Mouse (Mus musculus) embryonic stem cell, embryonic (primary cell): ENCODE measurements around the gene M6pr.

Source experiments
- CTCF ChIA-PET, 4 experiments: fragments of 300-600 bp in 2 of 4; fragments of 350-600 bp in 2 of 4; sonication (Branson Sonifier 250); formaldehyde crosslinking; loops; one replicate each; lab custom pipeline; 2022; ENCODE audit warnings: inconsistent platforms in 2 of 4; lab: Charles Lee
- POLR2A ChIA-PET, 4 experiments: fragments of 300-600 bp in 2 of 4; fragments of 350-600 bp in 2 of 4; sonication (Branson Sonifier 250); formaldehyde crosslinking; loops; one replicate each; lab custom pipeline; 2022; ENCODE audit warnings: antibody characterized with exemption in 4 of 4, inconsistent platforms in 1 of 4; lab: Charles Lee

The M6pr gene

GRCm38 (mm10) chr6:122293796-122294195, 14.7 kb upstream of the M6pr start:
- POLR2A ChIA-PET, result interaction anchor here in 1 of 4 experiments (0.8 kb wide), 1 partner anchor 47 kb away, joined by 6 read pairs; the partner anchor contains the start of gene Phc1
- CTCF ChIA-PET, result interaction anchor here in 2 of 4 experiments (0.6 to 1.8 kb wide), 3 partner anchors 11 to 148 kb away, joined by 4 to 8 read pairs (median 5); partner anchors contain the start of gene M6pr (in 1 of the 2)

GRCm38 (mm10) chr6:122294290-122294689, 14.2 kb upstream of the M6pr start:
- ChIA-PET POLR2A (no interaction called here), CTCF (no interaction called here)

- CTCF ChIA-PET, result no interaction called here
- POLR2A ChIA-PET, result interaction anchor here in 1 of 4 experiments (0.7 kb wide), 1 partner anchor 412 kb away, joined by 6 read pairs; no protein-coding TSS in a partner anchor
Measured at GRCm38 (mm10) chr6:122295242-122295641, 13.3 kb upstream of the M6pr start.

GRCm38 (mm10) chr6:122296918-122297278, 11.6 kb upstream of the M6pr start:
- CTCF ChIA-PET, result interaction anchor here in 3 of 4 experiments (1.2 to 1.9 kb wide), 7 partner anchors 11 to 736 kb away, joined by 3 to 11 read pairs (median 6); partner anchors contain the start of gene M6pr (in 2 of the 3)
- POLR2A ChIA-PET, result interaction anchor here (0.5 to 2.5 kb wide), 10 partner anchors 11 to 695 kb away, joined by 3 to 12 read pairs (median 6); partner anchors contain the start of genes M6pr (in 3 of the 4) and Phc1 (in 1 of the 4)

- ChIA-PET POLR2A (interaction anchor here (0.5 to 2.5 kb wide), 16 partner anchors 9 to 1475 kb away, joined by 3 to 12 read pairs (median 3); partner anchors contain the start of genes M6pr (in 3 of the 4), Aicda (in 1 of the 4), Atp6v1e1 (in 1 of the 4) and Phc1 (in 1 of the 4)), CTCF (interaction anchor here (0.6 to 1.9 kb wide), 11 partner anchors 8 to 736 kb away, joined by 3 to 11 read pairs (median 4); partner anchors contain the start of gene M6pr (in 3 of the 4))
Measured at GRCm38 (mm10) chr6:122297279-122298222, 11.0 kb upstream of the M6pr start.

GRCm38 (mm10) chr6:122298223-122298609, 10.3 kb upstream of the M6pr start:
- ChIA-PET POLR2A (interaction anchor here in 3 of 4 experiments (0.6 to 2.5 kb wide), 10 partner anchors 8 to 1476 kb away, joined by 3 to 12 read pairs (median 4); partner anchors contain the start of genes M6pr (in 2 of the 3), Atp6v1e1 (in 1 of the 3) and Phc1 (in 1 of the 3)), CTCF (interaction anchor here in 3 of 4 experiments (0.6 to 1.9 kb wide), 8 partner anchors 9 to 737 kb away, joined by 3 to 11 read pairs (median 6); partner anchors contain the start of gene M6pr (in 3 of the 3))

- ChIA-PET CTCF (interaction anchor here in 1 of 4 experiments (0.7 to 1.1 kb wide), 2 partner anchors 9 to 11 kb away, joined by 3 read pairs; partner anchors contain the start of gene M6pr), POLR2A (interaction anchor here in 3 of 4 experiments (0.6 to 1.4 kb wide), 4 partner anchors 8 to 42 kb away, joined by 3 to 6 read pairs (median 4); partner anchors contain the start of gene M6pr (in 1 of the 3))
Measured at GRCm38 (mm10) chr6:122299621-122300133, 8.8 kb upstream of the M6pr start.

GRCm38 (mm10) chr6:122302121-122302520, 6.4 kb upstream of the M6pr start:
- ChIA-PET CTCF (interaction anchor here in 1 of 4 experiments (0.7 kb wide), 1 partner anchor 830 kb away, joined by 3 read pairs; no protein-coding TSS in a partner anchor), POLR2A (no interaction called here)

- POLR2A ChIA-PET, result no interaction called here
- CTCF ChIA-PET, result interaction anchor here in 1 of 4 experiments (0.7 kb wide), 1 partner anchor 831 kb away, joined by 3 read pairs; no protein-coding TSS in a partner anchor
Measured at GRCm38 (mm10) chr6:122302661-122303060, 5.9 kb upstream of the M6pr start.

GRCm38 (mm10) chr6:122303526-122303925, 5.0 kb upstream of the M6pr start:
- POLR2A ChIA-PET, result interaction anchor here in 1 of 4 experiments (1.3 kb wide), 1 partner anchor 87 kb away, joined by 3 read pairs; no protein-coding TSS in a partner anchor
- CTCF ChIA-PET, result interaction anchor here in 1 of 4 experiments (1.2 kb wide), 1 partner anchor 63 kb away, joined by 3 read pairs; no protein-coding TSS in a partner anchor

- ChIA-PET CTCF (interaction anchor here (0.6 to 1.7 kb wide), 8 partner anchors 11 to 192 kb away, joined by 3 to 6 read pairs (median 3); no protein-coding TSS in a partner anchor), POLR2A (interaction anchor here in 2 of 4 experiments (0.7 to 1.8 kb wide), 7 partner anchors 10 to 87 kb away, joined by 3 to 7 read pairs (median 3); partner anchors contain the start of gene Phc1 (in 1 of the 2))
Measured at GRCm38 (mm10) chr6:122304355-122304754, 4.2 kb upstream of the M6pr start.

- POLR2A ChIA-PET, result interaction anchor here in 2 of 4 experiments (0.6 to 1.8 kb wide), 11 partner anchors 10 to 1522 kb away, joined by 3 to 7 read pairs (median 3); partner anchors contain the start of gene Phc1 (in 1 of the 2)
- CTCF ChIA-PET, result interaction anchor here (0.6 to 1.7 kb wide), 11 partner anchors 12 to 493 kb away, joined by 3 to 6 read pairs (median 3); no protein-coding TSS in a partner anchor
Measured at GRCm38 (mm10) chr6:122304790-122305555, 3.5 kb upstream of the M6pr start.

- POLR2A ChIA-PET, result interaction anchor here in 2 of 4 experiments (0.6 to 3.2 kb wide), 10 partner anchors 9 to 356 kb away, joined by 3 to 74 read pairs (median 4); partner anchors contain the start of gene Phc1 (in 1 of the 2)
- CTCF ChIA-PET, result interaction anchor here in 3 of 4 experiments (0.6 to 1.2 kb wide), 4 partner anchors 48 to 77 kb away, joined by 3 to 4 read pairs (median 3); no protein-coding TSS in a partner anchor
Measured at GRCm38 (mm10) chr6:122306707-122307106, 1.8 kb upstream of the M6pr start.

GRCm38 (mm10) chr6:122308136-122308504, 400 bp upstream of the M6pr start:
- ChIA-PET POLR2A (interaction anchor here (0.5 to 3.2 kb wide), 55 partner anchors 8 to 1486 kb away, joined by 3 to 74 read pairs (median 4); partner anchors contain the start of genes Phc1 (in 4 of the 4), Atp6v1e1 (in 1 of the 4) and Dppa3 (in 1 of the 4)), CTCF (interaction anchor here (0.6 to 1.6 kb wide), 27 partner anchors 10 to 800 kb away, joined by 3 to 11 read pairs (median 4); partner anchors contain the start of gene Phc1 (in 1 of the 4))

- POLR2A ChIA-PET, result interaction anchor here in 2 of 4 experiments (0.8 to 28.8 kb wide), 7 partner anchors 9 to 247 kb away, joined by 3 to 395 read pairs (median 6); partner anchors contain the start of gene Phc1 (in 1 of the 2)
- CTCF ChIA-PET, result no interaction called here
Measured at GRCm38 (mm10) chr6:122309446-122309960, 983 bp downstream of the M6pr start.
